Mouse (Mus musculus) forebrain, embryonic 11.5 days (tissue): ENCODE results near the gene Egln3. TPM values are rescaled to one million over a fixed set of nuclear protein-coding genes. Genes with fewer than 3 reads are reported as not detected.

Experiments used
- ATAC-seq: fragments of 200-750 bp; cut with Nextera tagmentation; replicated peaks from 2 replicates; pipeline ENCODE4 v1.8.0; 2017; ENCODE audit warnings: moderate TSS enrichment; ENCODE audit not compliant: low FRiP score
- DNase-seq: peaks from one replicate; pipeline ENCODE4 v3.0.0-alpha.2; 2017; ENCODE audit warnings: low spot score
- H3K27ac ChIP-seq: fragments of 300-500 bp; sonication (generic); 2 replicates; pipeline ENCODE4 v1.5.1; 2014; ENCODE audit warnings: low read depth, low read length
- H3K27me3 ChIP-seq: fragments of 300-500 bp; sonication (generic); 2 replicates; pipeline ENCODE4 v1.6.1; 2014; ENCODE audit warnings: mild to moderate bottlenecking, low read length, mixed read lengths; ENCODE audit not compliant: control insufficient read depth, insufficient read depth
- H3K36me3 ChIP-seq: fragments of 300-500 bp; sonication (generic); 2 replicates; pipeline ENCODE4 v1.6.1; 2014; ENCODE audit warnings: mild to moderate bottlenecking, low read length, moderate library complexity, mixed read lengths; ENCODE audit not compliant: control insufficient read depth, insufficient read depth
- H3K4me1 ChIP-seq: fragments of 300-500 bp; sonication (generic); replicated peaks from 2 replicates; pipeline ENCODE4 v1.6.1; 2014; ENCODE audit warnings: low read length, mixed read lengths; ENCODE audit not compliant: control insufficient read depth, insufficient read depth
- H3K4me2 ChIP-seq: fragments of 300-500 bp; sonication (generic); 2 replicates; pipeline ENCODE4 v1.6.1; 2014; ENCODE audit warnings: low read depth, mild to moderate bottlenecking, low read length, moderate library complexity, mixed read lengths; ENCODE audit not compliant: severe bottlenecking
- H3K4me3 ChIP-seq: fragments of 300-500 bp; sonication (generic); 2 replicates; pipeline ENCODE4 v1.5.1; 2014; ENCODE audit warnings: low read depth, low read length
- H3K9ac ChIP-seq: fragments of 300-500 bp; sonication (generic); 2 replicates; pipeline ENCODE4 v1.6.1; 2014; ENCODE audit warnings: low read length
- H3K9me3 ChIP-seq: fragments of 300-500 bp; sonication (generic); 2 replicates; pipeline ENCODE4 v1.6.1; 2016; ENCODE audit warnings: low read length, mixed read lengths; ENCODE audit not compliant: control insufficient read depth
- WGBS: fragments of 180-500 bp; shearing (Covaris S2); extraction: QIAGEN DNeasy Blood & Tissue Kit; methylation state at CpG from one replicate; pipeline ENCODE4 v1.1.7; 2014; 5-methylcytosine and 5-hydroxymethylcytosine counted together
- polyA plus RNA-seq: library from polyadenylated mRNA; unstranded; fragments of >200 nt; fragmentation: Nextera tagmentation; extraction: Ambion mirVana; gene quantifications from 2 replicates; pipeline ENCODE4 v1.2.1, GENCODE M21; 2014

Gene Egln3
- polyA plus RNA-seq, 1 experiment from 2014 or later = 4.1 TPM

GRCm38 (mm10) chr12:54187812-54188600 is 15.7 kb downstream of the Egln3 start:
- Histone ChIP-seq H3K9ac (no peak overlapping the region), H3K4me3 (no peak overlapping the region), H3K27ac (no peak overlapping the region), H3K9me3 (no peaks in the 10 kb centered on the region), H3K4me2 (no peak overlapping the region), H3K4me1 (peaks cover 10% of the 10 kb centered on the region; the same call in 1 of the 2 replicates), H3K36me3 (no peaks in the 10 kb centered on the region), H3K27me3 (no peaks in the 10 kb centered on the region)
- ATAC-seq (no peak), DNase-seq (no peak)
- 81% methylated on average over 17 of the region's 17 CpGs for WGBS

GRCm38 (mm10) chr12:54186926-54187623 is 16.6 kb downstream of the Egln3 start:
- ATAC-seq (no peak), DNase-seq (no peak)
- Histone ChIP-seq H3K4me3 (no peak overlapping the region), H3K27me3 (no peaks in the 10 kb centered on the region), H3K9ac (no peak overlapping the region), H3K4me2 (no peak overlapping the region), H3K27ac (no peak overlapping the region), H3K9me3 (no peaks in the 10 kb centered on the region), H3K4me1 (peaks cover 8% of the 10 kb centered on the region; the same call in 1 of the 2 replicates), H3K36me3 (no peaks in the 10 kb centered on the region)
- 53% methylated on average over 14 of the region's 14 CpGs for WGBS

GRCm38 (mm10) chr12:54184264-54184663 is 19.4 kb downstream of the Egln3 start:
- no peaks in the 10 kb centered on the region; the same call in 1 of the 2 replicates for H3K4me1 ChIP-seq
- no peaks in the 10 kb centered on the region for H3K36me3 ChIP-seq
- H3K27me3 ChIP-seq = no peaks in the 10 kb centered on the region
- ATAC-seq (no peak), DNase-seq (no peak)
- no peak overlapping the region for H3K27ac ChIP-seq
- WGBS = 90% methylated on average over 7 of the region's 7 CpGs
- H3K4me3 ChIP-seq = no peak overlapping the region
- H3K9me3 ChIP-seq = no peaks in the 10 kb centered on the region
- no peak overlapping the region for H3K4me2 ChIP-seq
- H3K9ac ChIP-seq = no peak overlapping the region

GRCm38 (mm10) chr12:54178323-54178722 is 25.3 kb downstream of the Egln3 start:
- H3K9me3 ChIP-seq = no peaks in the 10 kb centered on the region
- no peaks in the 10 kb centered on the region for H3K36me3 ChIP-seq
- WGBS = 43% methylated on average over 3 of the region's 3 CpGs
- no peak overlapping the region for H3K4me3 ChIP-seq
- no peak overlapping the region for H3K27ac ChIP-seq
- H3K4me1 ChIP-seq = no peaks in the 10 kb centered on the region
- no peak overlapping the region for H3K4me2 ChIP-seq
- DNase-seq (no peak), ATAC-seq (no peak)
- H3K9ac ChIP-seq = no peak overlapping the region
- H3K27me3 ChIP-seq = no peaks in the 10 kb centered on the region

- Histone ChIP-seq H3K4me1 (no peaks in the 10 kb centered on the region; the same call in 1 of the 2 replicates), H3K9ac (no peak overlapping the region), H3K27me3 (0 out of 2 replicates have a peak, but pooled peaks cover 1% of the 10 kb centered on the region), H3K9me3 (no peaks in the 10 kb centered on the region), H3K4me2 (no peak overlapping the region), H3K4me3 (no peak overlapping the region), H3K36me3 (no peaks in the 10 kb centered on the region), H3K27ac (no peak overlapping the region)
- 77% methylated on average over 4 of the region's 4 CpGs for WGBS
- DNase-seq = no peak
- no peak for ATAC-seq
Observed at GRCm38 (mm10) chr12:54168786-54169185, 34.9 kb downstream of the Egln3 start.

- H3K4me1 ChIP-seq = no peaks in the 10 kb centered on the region; the same call in 1 of the 2 replicates
- no peak overlapping the region for H3K27ac ChIP-seq
- no peak overlapping the region for H3K9ac ChIP-seq
- H3K4me3 ChIP-seq = no peak overlapping the region
- ATAC-seq (no peak), DNase-seq (no peak)
- 82% methylated on average over 6 of the region's 6 CpGs for WGBS
- no peaks in the 10 kb centered on the region for H3K9me3 ChIP-seq
- no peak overlapping the region for H3K4me2 ChIP-seq
- peaks cover 4% of the 10 kb centered on the region; the same call in 1 of the 2 replicates for H3K27me3 ChIP-seq
- no peaks in the 10 kb centered on the region for H3K36me3 ChIP-seq
Observed at GRCm38 (mm10) chr12:54167737-54168136, 35.9 kb downstream of the Egln3 start.

- Histone ChIP-seq H3K4me2 (no peak overlapping the region), H3K27me3 (peaks cover 4% of the 10 kb centered on the region; the same call in 1 of the 2 replicates), H3K27ac (no peak overlapping the region), H3K36me3 (no peaks in the 10 kb centered on the region), H3K4me3 (no peak overlapping the region), H3K9ac (no peak overlapping the region), H3K9me3 (no peaks in the 10 kb centered on the region), H3K4me1 (peaks cover 9% of the 10 kb centered on the region)
- ATAC-seq (no peak), DNase-seq (no peak)
- 31% methylated on average over 6 of the region's 6 CpGs for WGBS
Observed at GRCm38 (mm10) chr12:54164724-54165050, 39.0 kb downstream of the Egln3 start.

- no peak overlapping the region for H3K4me2 ChIP-seq
- ATAC-seq (no peak), DNase-seq (no peak)
- no peak overlapping the region for H3K9ac ChIP-seq
- 8% methylated on average over 9 of the region's 9 CpGs for WGBS
- no peaks in the 10 kb centered on the region for H3K36me3 ChIP-seq
- H3K9me3 ChIP-seq = no peaks in the 10 kb centered on the region
- peaks cover 9% of the 10 kb centered on the region for H3K4me1 ChIP-seq
- no peak overlapping the region for H3K27ac ChIP-seq
- peaks cover 4% of the 10 kb centered on the region; the same call in 1 of the 2 replicates for H3K27me3 ChIP-seq
- no peak overlapping the region for H3K4me3 ChIP-seq
Observed at GRCm38 (mm10) chr12:54164040-54164723, 39.5 kb downstream of the Egln3 start.
